Mouse (Mus musculus) kidney, adult 2 months (tissue): ENCODE measurements around the gene Camk2g.

Source experiments
- CTCF ChIP-seq: fragments of 200-500 bp; conservative IDR thresholded peaks from 2 replicates; pipeline ENCODE4 v1.5.1; 2011; ENCODE audit warnings: low read depth, mild to moderate bottlenecking, control low read depth, low read length, moderate library complexity, mixed read lengths; ENCODE audit not compliant: insufficient read depth, insufficient read length
- POLR2A ChIP-seq: fragments of 200-500 bp; IDR thresholded peaks from one replicate; pipeline ENCODE4 v1.6.1; 2011; ENCODE audit warnings: low read depth, low read length, control low read depth

GRCm38 (mm10) chr14:20827491-20827890 is 33.6 kb upstream of the Camk2g start:
- TF ChIP-seq POLR2A (no peak), CTCF (no peak)
